Mouse (Mus musculus): ENCODE results near the gene Top2a.
A peak's percentile ranks its signal among the peaks of the same experiment; 100 is the strongest.

- TF ChIP-seq POLR2A (IDR thresholded peaks at IDR 0.05; ENCODE audit: insufficient read depth, low read length): no peak
- TF ChIP-seq CTCF (IDR thresholded peaks at IDR 0.05; ENCODE audit: low read depth, low read length): peak; percentile 90
Measured at GRCm38 (mm10) chr11:98972215-98972614, 51.8 kb downstream of the Top2a start.

Data from ES-Bruce4 (cell line).